Mouse (Mus musculus): Measurements from ENCODE around the gene Txn1. TPM values are rescaled to one million over a fixed set of nuclear protein-coding genes. Genes with fewer than 3 reads are reported as not detected.

The Txn1 gene
- polyA plus RNA-seq, 1 experiment from 2014 or later: 401 TPM

GRCm38 (mm10) chr4:57914193-57915190 lies 41.7 kb downstream of the Txn1 start:
- Histone ChIP-seq H3K9ac (no peak overlapping the region), H3K27me3 (peaks cover 6% of the 10 kb centered on the region; the same call in 1 of the 2 replicates), H3K4me3 (no peak overlapping the region), H3K36me3 (no peaks in the 10 kb centered on the region), H3K9me3 (peaks cover 4% of the 10 kb centered on the region; the same call in 1 of the 2 replicates), H3K4me2 (replicated peaks) (no peak overlapping the region), H3K27ac (no peak overlapping the region), H3K4me1 (peaks cover 36% of the 10 kb centered on the region)
- 0 out of 2 replicates have a peak, but pooled peaks have one; percentile 28 for ATAC-seq (ENCODE audit: low FRiP score, low read depth)
- WGBS: 56% methylated on average over 10 of the region's 10 CpGs

- Histone ChIP-seq H3K9me3 (peaks cover 4% of the 10 kb centered on the region; the same call in 1 of the 2 replicates), H3K4me2 (replicated peaks) (no peak overlapping the region), H3K9ac (no peak overlapping the region), H3K4me1 (peaks cover 33% of the 10 kb centered on the region), H3K36me3 (no peaks in the 10 kb centered on the region), H3K27me3 (peaks cover 6% of the 10 kb centered on the region; the same call in 1 of the 2 replicates), H3K27ac (no peak overlapping the region), H3K4me3 (no peak overlapping the region)
- ATAC-seq (ENCODE audit: low FRiP score, low read depth): no peak
Measured at GRCm38 (mm10) chr4:57913021-57913420, 43.2 kb downstream of the Txn1 start.

- Histone ChIP-seq H3K4me1 (peaks cover 7% of the 10 kb centered on the region), H3K4me3 (no peak overlapping the region), H3K27me3 (no peaks in the 10 kb centered on the region), H3K36me3 (no peaks in the 10 kb centered on the region), H3K9ac (no peak overlapping the region), H3K9me3 (peaks cover 4% of the 10 kb centered on the region; the same call in 1 of the 2 replicates), H3K4me2 (replicated peaks) (no peak overlapping the region), H3K27ac (no peak overlapping the region)
- 64% methylated on average over 6 of the region's 6 CpGs for WGBS
- ATAC-seq (ENCODE audit: low FRiP score, low read depth): no peak
Measured at GRCm38 (mm10) chr4:57908860-57909259, 47.4 kb downstream of the Txn1 start.

- peaks cover 9% of the 10 kb centered on the region for H3K4me1 ChIP-seq
- no peaks in the 10 kb centered on the region for H3K9me3 ChIP-seq
- H3K9ac ChIP-seq: no peak overlapping the region
- H3K36me3 ChIP-seq: no peaks in the 10 kb centered on the region
- no peaks in the 10 kb centered on the region for H3K27me3 ChIP-seq
- H3K4me3 ChIP-seq: no peak overlapping the region
- WGBS: 20% methylated on average over 2 of the region's 2 CpGs
- H3K27ac ChIP-seq: no peak overlapping the region
- no peak for ATAC-seq (ENCODE audit: low FRiP score, low read depth)
- H3K4me2 ChIP-seq (replicated peaks): no peak overlapping the region
Measured at GRCm38 (mm10) chr4:57906708-57907107, 49.5 kb downstream of the Txn1 start.

GRCm38 (mm10) chr4:57904638-57905037 lies 51.6 kb downstream of the Txn1 start:
- Histone ChIP-seq H3K4me2 (replicated peaks) (no peak overlapping the region), H3K4me1 (peaks cover 9% of the 10 kb centered on the region), H3K4me3 (no peak overlapping the region), H3K36me3 (no peaks in the 10 kb centered on the region), H3K9me3 (no peaks in the 10 kb centered on the region), H3K27ac (no peak overlapping the region), H3K27me3 (no peaks in the 10 kb centered on the region), H3K9ac (no peak overlapping the region)
- 30% methylated on average over 9 of the region's 9 CpGs for WGBS
- 0 out of 2 replicates have a peak, but pooled peaks have one; percentile 33 for ATAC-seq (ENCODE audit: low FRiP score, low read depth)

- Histone ChIP-seq H3K27me3 (no peaks in the 10 kb centered on the region), H3K4me2 (replicated peaks) (no peak overlapping the region), H3K36me3 (no peaks in the 10 kb centered on the region), H3K9ac (no peak overlapping the region), H3K27ac (no peak overlapping the region), H3K4me3 (no peak overlapping the region), H3K9me3 (no peaks in the 10 kb centered on the region), H3K4me1 (peaks cover 9% of the 10 kb centered on the region)
- no peak for ATAC-seq (ENCODE audit: low FRiP score, low read depth)
- 8% methylated on average over 5 of the region's 5 CpGs for WGBS
Measured at GRCm38 (mm10) chr4:57904211-57904610, 52.0 kb downstream of the Txn1 start.

GRCm38 (mm10) chr4:57902619-57903018 lies 53.6 kb downstream of the Txn1 start:
- no peaks in the 10 kb centered on the region for H3K36me3 ChIP-seq
- H3K4me2 ChIP-seq (replicated peaks): no peak overlapping the region
- ATAC-seq (ENCODE audit: low FRiP score, low read depth): no peak
- no peak overlapping the region for H3K9ac ChIP-seq
- no peaks in the 10 kb centered on the region for H3K27me3 ChIP-seq
- no peaks in the 10 kb centered on the region for H3K9me3 ChIP-seq
- H3K27ac ChIP-seq: no peak overlapping the region
- no peak overlapping the region for H3K4me3 ChIP-seq
- H3K4me1 ChIP-seq: peaks cover 9% of the 10 kb centered on the region
- WGBS: 71% methylated on average over 5 of the region's 5 CpGs

GRCm38 (mm10) chr4:57901210-57901609 lies 55.0 kb downstream of the Txn1 start:
- Histone ChIP-seq H3K9ac (no peak overlapping the region), H3K27me3 (no peaks in the 10 kb centered on the region), H3K4me1 (peaks cover 15% of the 10 kb centered on the region), H3K4me3 (no peak overlapping the region), H3K4me2 (replicated peaks) (no peak overlapping the region), H3K9me3 (no peaks in the 10 kb centered on the region), H3K36me3 (no peaks in the 10 kb centered on the region), H3K27ac (no peak overlapping the region)
- ATAC-seq (ENCODE audit: low FRiP score, low read depth): no peak
- 11% methylated on average over 4 of the region's 4 CpGs for WGBS

- Histone ChIP-seq H3K9me3 (no peaks in the 10 kb centered on the region), H3K4me3 (no peak overlapping the region), H3K4me1 (peaks cover 21% of the 10 kb centered on the region), H3K36me3 (peaks cover 4% of the 10 kb centered on the region), H3K27ac (no peak overlapping the region), H3K27me3 (no peaks in the 10 kb centered on the region), H3K4me2 (replicated peaks) (no peak overlapping the region), H3K9ac (no peak overlapping the region)
- no peak for ATAC-seq (ENCODE audit: low FRiP score, low read depth)
- WGBS: 50% methylated on average over 3 of the region's 3 CpGs
Measured at GRCm38 (mm10) chr4:57896631-57897030, 59.6 kb downstream of the Txn1 start.

GRCm38 (mm10) chr4:57895902-57896301 lies 60.3 kb downstream of the Txn1 start:
- WGBS: 63% methylated on average over 6 of the region's 6 CpGs
- no peak overlapping the region for H3K4me3 ChIP-seq
- no peak overlapping the region for H3K27ac ChIP-seq
- peaks cover 24% of the 10 kb centered on the region for H3K4me1 ChIP-seq
- H3K36me3 ChIP-seq: peaks cover 4% of the 10 kb centered on the region
- no peaks in the 10 kb centered on the region for H3K9me3 ChIP-seq
- no peak for ATAC-seq (ENCODE audit: low FRiP score, low read depth)
- no peaks in the 10 kb centered on the region for H3K27me3 ChIP-seq
- no peak overlapping the region for H3K4me2 ChIP-seq (replicated peaks)
- H3K9ac ChIP-seq: no peak overlapping the region

GRCm38 (mm10) chr4:57895140-57895539 lies 61.1 kb downstream of the Txn1 start:
- peaks cover 4% of the 10 kb centered on the region for H3K36me3 ChIP-seq
- H3K27ac ChIP-seq: no peak overlapping the region
- H3K9ac ChIP-seq: no peak overlapping the region
- no peak for ATAC-seq (ENCODE audit: low FRiP score, low read depth)
- H3K4me3 ChIP-seq: no peak overlapping the region
- peaks cover 24% of the 10 kb centered on the region for H3K4me1 ChIP-seq
- 49% methylated on average over 5 of the region's 5 CpGs for WGBS
- H3K27me3 ChIP-seq: no peaks in the 10 kb centered on the region
- no peaks in the 10 kb centered on the region for H3K9me3 ChIP-seq
- no peak overlapping the region for H3K4me2 ChIP-seq (replicated peaks)

Data from limb, embryonic 13.5 days (tissue).